Mouse (Mus musculus): ENCODE measurements at regions not wholly inside any gene's neighbourhood (a gene's known extent, or its start where the extent isn't known, plus 50 kb on each side); places are given as distances from the start of the nearest gene placed in this dataset.
"Not testable (repeated sequence)": the region's sequence is repeated elsewhere in the genome, so short reads cannot be mapped to it uniquely, and the experiment has no call there.

DNA sequence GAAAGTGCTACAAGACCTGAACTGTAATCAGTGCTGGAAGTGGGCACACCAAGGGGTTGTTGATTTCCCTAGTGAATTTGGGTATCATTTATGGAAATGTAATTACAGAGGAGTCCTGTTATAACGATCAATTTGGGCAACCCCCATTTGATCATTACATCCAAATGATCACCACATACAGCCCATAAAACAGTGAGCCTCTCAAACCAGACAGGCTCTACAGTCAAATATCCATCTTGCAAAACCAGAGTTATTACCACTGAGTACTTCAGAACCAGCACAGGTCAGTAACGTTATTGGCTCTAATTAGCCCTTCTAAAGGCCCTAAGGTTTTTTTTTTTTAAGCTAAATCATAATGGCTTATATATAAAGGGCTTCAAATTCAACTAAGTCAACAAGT, 934.4 kb downstream of the Ttll7 start:
- ATAC-seq (replicated peaks in 1 of 2; ENCODE audit: insufficient read depth in 1 of 2, low FRiP score in 2 of 2, low TSS enrichment in 1 of 2, low read depth in 1 of 2, poor library complexity in 2 of 2, severe bottlenecking in 2 of 2), result no peak

DNA sequence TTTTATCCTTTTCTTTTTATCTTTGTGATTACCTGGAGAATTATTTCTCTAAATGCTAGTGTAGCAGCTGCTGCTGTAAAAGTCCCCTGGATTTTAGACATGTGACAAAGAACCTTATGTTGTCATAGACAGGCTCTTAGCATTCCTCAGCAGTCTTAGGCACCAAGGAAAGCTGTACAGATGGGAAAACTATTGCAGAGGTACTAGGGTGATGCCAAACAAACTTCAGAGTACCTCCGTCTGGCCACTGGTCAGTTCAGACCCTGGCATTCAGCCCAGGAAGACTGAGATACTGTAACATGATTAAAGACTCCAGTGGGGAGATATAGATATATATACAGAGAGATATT, 898.6 kb downstream of the Ttll7 start:
- no peak for ATAC-seq (replicated peaks in 1 of 2; ENCODE audit: insufficient read depth in 1 of 2, low FRiP score in 2 of 2, low TSS enrichment in 1 of 2, low read depth in 1 of 2, poor library complexity in 2 of 2, severe bottlenecking in 2 of 2)

GRCm38 (mm10) chr3:147749939-147750841, 898.0 kb downstream of the Ttll7 start:
- ATAC-seq (replicated peaks in 1 of 2; ENCODE audit: insufficient read depth in 1 of 2, low FRiP score in 2 of 2, low TSS enrichment in 1 of 2, low read depth in 1 of 2, poor library complexity in 2 of 2, severe bottlenecking in 2 of 2), result no peak

GRCm38 (mm10) chr3:147749442-147749841, 897.3 kb downstream of the Ttll7 start:
- ATAC-seq (replicated peaks in 1 of 2; ENCODE audit: insufficient read depth in 1 of 2, low FRiP score in 2 of 2, low TSS enrichment in 1 of 2, low read depth in 1 of 2, poor library complexity in 2 of 2, severe bottlenecking in 2 of 2), result no peak

GRCm38 (mm10) chr3:147736673-147737439, 884.7 kb downstream of the Ttll7 start:
- ATAC-seq (replicated peaks in 1 of 2; ENCODE audit: insufficient read depth in 1 of 2, low FRiP score in 2 of 2, low TSS enrichment in 1 of 2, low read depth in 1 of 2, poor library complexity in 2 of 2, severe bottlenecking in 2 of 2), result no peak

DNA sequence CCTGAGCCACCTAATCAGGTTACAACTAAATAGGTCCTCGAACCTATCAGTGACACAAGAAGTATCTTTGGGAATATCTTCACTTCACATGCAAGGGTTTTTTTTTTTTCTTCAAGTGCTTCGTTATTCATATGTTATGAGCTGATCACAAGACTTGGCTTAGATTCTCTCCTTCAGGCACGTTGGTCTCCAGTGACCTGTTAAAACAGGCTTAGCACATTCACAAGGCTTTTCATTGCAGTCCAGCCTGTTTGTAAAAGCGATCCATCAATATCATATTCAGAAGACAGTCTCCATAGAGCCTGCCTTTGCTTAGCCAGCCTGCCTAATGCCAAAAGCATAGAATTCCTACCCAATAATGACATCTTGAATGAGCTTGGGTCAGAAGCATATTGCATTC, 864.2 kb downstream of the Ttll7 start:
- ATAC-seq (replicated peaks in 1 of 2; ENCODE audit: insufficient read depth in 1 of 2, low FRiP score in 2 of 2, low TSS enrichment in 1 of 2, low read depth in 1 of 2, poor library complexity in 2 of 2, severe bottlenecking in 2 of 2), result no peak

- no peak for ATAC-seq (replicated peaks in 1 of 2; ENCODE audit: insufficient read depth in 1 of 2, low FRiP score in 2 of 2, low TSS enrichment in 1 of 2, low read depth in 1 of 2, poor library complexity in 2 of 2, severe bottlenecking in 2 of 2)
These were observed 855.2 kb downstream of the Ttll7 start for GRCm38 (mm10) chr3:147707401-147707801.

DNA sequence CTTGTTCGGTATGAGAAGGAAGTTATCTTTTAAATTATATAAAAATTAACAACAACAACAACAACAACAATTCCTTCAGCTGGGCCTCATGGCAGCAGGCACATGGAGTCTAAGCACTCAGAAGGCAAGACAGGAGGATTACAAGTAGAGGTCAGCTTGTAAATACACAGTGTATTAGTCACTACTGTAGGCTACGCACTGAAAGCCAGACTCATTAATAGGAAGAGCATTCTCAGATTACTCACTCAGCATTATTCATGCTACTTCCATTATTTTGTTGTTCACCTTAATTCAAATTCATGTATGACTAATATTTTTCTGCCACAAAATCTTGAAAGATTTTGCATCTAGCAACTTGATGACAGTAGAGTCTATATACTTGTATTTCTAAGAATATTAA, 831.6 kb downstream of the Ttll7 start:
- ATAC-seq (replicated peaks in 1 of 2; ENCODE audit: insufficient read depth in 1 of 2, low FRiP score in 2 of 2, low TSS enrichment in 1 of 2, low read depth in 1 of 2, poor library complexity in 2 of 2, severe bottlenecking in 2 of 2), result no peak

GRCm38 (mm10) chr3:147680299-147680698, 828.1 kb downstream of the Ttll7 start:
- no peak for ATAC-seq (replicated peaks in 1 of 2; ENCODE audit: insufficient read depth in 1 of 2, low FRiP score in 2 of 2, low TSS enrichment in 1 of 2, low read depth in 1 of 2, poor library complexity in 2 of 2, severe bottlenecking in 2 of 2)

GRCm38 (mm10) chr3:147662572-147662971, 810.4 kb downstream of the Ttll7 start:
- no peak for ATAC-seq (replicated peaks in 1 of 2; ENCODE audit: insufficient read depth in 1 of 2, low FRiP score in 2 of 2, low TSS enrichment in 1 of 2, low read depth in 1 of 2, poor library complexity in 2 of 2, severe bottlenecking in 2 of 2)

DNA sequence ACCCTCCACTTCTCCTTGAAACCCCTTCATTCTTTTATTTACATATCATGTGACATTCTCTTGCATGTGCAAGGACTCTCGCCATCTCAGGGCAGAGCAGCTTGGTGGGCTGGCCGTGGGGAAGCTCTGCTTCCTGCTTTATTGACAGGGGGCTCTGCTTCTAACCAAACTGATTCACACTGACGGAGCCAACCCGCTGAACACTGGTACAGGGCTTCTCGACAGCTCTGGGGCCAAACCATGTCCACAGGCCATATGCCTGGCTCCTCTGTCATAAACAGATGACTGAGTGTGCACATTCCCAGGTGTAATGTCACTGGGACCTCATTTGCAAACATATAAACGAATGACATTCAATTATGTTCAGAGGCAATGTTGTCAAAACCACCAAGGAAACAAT, 800.7 kb downstream of the Ttll7 start:
- no peak for ATAC-seq (replicated peaks in 1 of 2; ENCODE audit: insufficient read depth in 1 of 2, low FRiP score in 2 of 2, low TSS enrichment in 1 of 2, low read depth in 1 of 2, poor library complexity in 2 of 2, severe bottlenecking in 2 of 2)

GRCm38 (mm10) chr3:147635486-147635885, 783.3 kb downstream of the Ttll7 start:
- not testable (repeated sequence) for ATAC-seq (replicated peaks in 1 of 2; ENCODE audit: insufficient read depth in 1 of 2, low FRiP score in 2 of 2, low TSS enrichment in 1 of 2, low read depth in 1 of 2, poor library complexity in 2 of 2, severe bottlenecking in 2 of 2)

GRCm38 (mm10) chr3:147631151-147631550, 779.0 kb downstream of the Ttll7 start:
- no peak for ATAC-seq (replicated peaks in 1 of 2; ENCODE audit: insufficient read depth in 1 of 2, low FRiP score in 2 of 2, low TSS enrichment in 1 of 2, low read depth in 1 of 2, poor library complexity in 2 of 2, severe bottlenecking in 2 of 2)

GRCm38 (mm10) chr3:147583697-147584315, 731.6 kb downstream of the Ttll7 start:
- ATAC-seq (replicated peaks in 1 of 2; ENCODE audit: insufficient read depth in 1 of 2, low FRiP score in 2 of 2, low TSS enrichment in 1 of 2, low read depth in 1 of 2, poor library complexity in 2 of 2, severe bottlenecking in 2 of 2), result no peak

GRCm38 (mm10) chr3:147571850-147572249, 719.7 kb downstream of the Ttll7 start:
- no peak for ATAC-seq (replicated peaks in 1 of 2; ENCODE audit: insufficient read depth in 1 of 2, low FRiP score in 2 of 2, low TSS enrichment in 1 of 2, low read depth in 1 of 2, poor library complexity in 2 of 2, severe bottlenecking in 2 of 2)

DNA sequence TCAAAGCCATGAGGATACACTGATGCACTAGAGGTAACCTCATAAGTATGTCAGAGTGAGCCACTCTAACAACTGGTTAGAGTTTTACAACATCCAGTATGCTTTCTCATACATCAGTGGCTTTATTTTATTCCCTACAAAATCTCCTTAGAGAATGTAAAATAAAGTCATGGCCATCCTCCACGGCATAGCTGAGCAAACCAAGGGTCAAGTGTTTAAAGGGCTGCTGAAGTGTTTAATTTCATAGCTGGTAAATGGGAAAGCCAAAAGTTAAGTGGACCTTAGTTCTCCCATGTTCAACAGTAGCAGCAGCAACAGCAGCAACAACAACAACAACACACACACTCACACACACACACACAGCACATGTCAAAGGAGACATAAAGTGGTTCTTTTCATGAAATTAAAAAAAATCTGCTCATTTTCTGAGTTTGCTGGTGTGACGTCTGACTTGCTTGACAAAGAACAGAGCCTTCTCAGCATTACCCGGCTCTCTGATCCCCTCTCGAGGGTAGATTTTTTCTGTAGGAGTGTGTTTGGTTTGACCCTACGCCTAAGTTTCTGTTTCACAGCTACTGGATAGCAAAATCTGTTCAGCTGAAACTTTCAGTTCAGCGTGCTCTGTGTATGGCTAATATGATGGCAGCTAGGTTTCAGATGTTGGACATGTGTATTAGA, 693.3 kb downstream of the Ttll7 start:
- no peak for ATAC-seq (replicated peaks in 1 of 2; ENCODE audit: insufficient read depth in 1 of 2, low FRiP score in 2 of 2, low TSS enrichment in 1 of 2, low read depth in 1 of 2, poor library complexity in 2 of 2, severe bottlenecking in 2 of 2)

GRCm38 (mm10) chr3:147542285-147542684, 690.1 kb downstream of the Ttll7 start:
- no peak for ATAC-seq (replicated peaks in 1 of 2; ENCODE audit: insufficient read depth in 1 of 2, low FRiP score in 2 of 2, low TSS enrichment in 1 of 2, low read depth in 1 of 2, poor library complexity in 2 of 2, severe bottlenecking in 2 of 2)

DNA sequence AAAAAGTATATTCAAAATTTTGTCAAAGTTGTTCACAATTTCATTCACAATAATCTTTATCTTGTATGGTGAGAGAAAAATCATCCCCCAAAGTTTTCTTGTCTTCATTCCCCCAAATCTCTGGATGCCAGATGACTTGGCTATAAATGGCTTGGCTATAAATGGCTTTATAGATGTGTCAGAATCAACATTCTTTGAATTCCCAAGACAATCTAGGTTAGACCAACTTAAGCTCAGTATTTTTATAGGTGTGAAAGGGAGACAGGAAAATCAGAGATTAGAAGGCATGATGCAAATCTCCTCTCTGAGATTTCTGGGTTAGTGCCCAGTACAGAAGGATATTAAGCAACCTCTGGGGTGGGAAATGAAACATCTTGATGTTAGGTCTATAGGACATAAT, 685.4 kb downstream of the Ttll7 start:
- ATAC-seq (replicated peaks in 1 of 2; ENCODE audit: insufficient read depth in 1 of 2, low FRiP score in 2 of 2, low TSS enrichment in 1 of 2, low read depth in 1 of 2, poor library complexity in 2 of 2, severe bottlenecking in 2 of 2), result no peak

Data from hematopoietic stem cell, adult 5-6 weeks (primary cell).